Mouse (Mus musculus) ES-E14 (cell line): ENCODE results near the gene Nfatc2. TPM values are rescaled to one million over a fixed set of nuclear protein-coding genes. Genes with fewer than 3 reads are reported as not detected.

ENCODE experiments used
- DNase-seq: peaks from one replicate; pipeline ENCODE4 v3.0.0-alpha.2; 2013; ENCODE audit warnings: low read depth, low spot score
- H3K27ac ChIP-seq: 2 replicates; pipeline ENCODE4 v1.5.1; 2012; ENCODE audit warnings: low read depth, mild to moderate bottlenecking, low read length, moderate library complexity, mixed read lengths; ENCODE audit not compliant: poor library complexity, insufficient read depth, severe bottlenecking
- H3K36me3 ChIP-seq: 2 replicates; pipeline ENCODE4 v1.6.1; 2012; ENCODE audit warnings: mild to moderate bottlenecking, low read length, moderate library complexity, mixed read lengths; ENCODE audit not compliant: control insufficient read depth, poor library complexity, insufficient read depth, severe bottlenecking
- H3K4me1 ChIP-seq, 2 experiments: fragments of 150-350 bp in 1 of 2; sonication (generic) in 1 of 2; 2 replicates each; pipeline ENCODE4 v1.6.1; 2012; ENCODE audit warnings: low read length in 2 of 2, mild to moderate bottlenecking in 1 of 2, mixed read lengths in 1 of 2; ENCODE audit not compliant: control insufficient read depth in 2 of 2, insufficient read depth in 2 of 2, poor library complexity in 1 of 2
- H3K4me3 ChIP-seq, 2 experiments: fragments of 150-350 bp in 1 of 2; sonication (generic) in 1 of 2; 2 replicates each; pipeline ENCODE4 v1.5.1; 2012; ENCODE audit warnings: low read length in 2 of 2, low read depth in 1 of 2, mild to moderate bottlenecking in 1 of 2, mixed read lengths in 1 of 2; ENCODE audit not compliant: insufficient read depth in 1 of 2, poor library complexity in 1 of 2, severe bottlenecking in 1 of 2
- H3K9ac ChIP-seq: 2 replicates; pipeline ENCODE4 v1.6.1; 2012; ENCODE audit warnings: low read depth, mild to moderate bottlenecking, low read length, mixed read lengths; ENCODE audit not compliant: poor library complexity, insufficient read depth, severe bottlenecking
- H3K9me3 ChIP-seq: fragments of 150-350 bp; sonication (generic); 2 replicates; pipeline ENCODE4 v1.6.1; 2012; ENCODE audit warnings: low read depth, mild to moderate bottlenecking, low read length; ENCODE audit not compliant: control insufficient read depth, insufficient read depth
- CHD2 ChIP-seq: IDR thresholded peaks from 2 replicates; pipeline ENCODE4 v1.6.1; 2014; ENCODE audit warnings: mild to moderate bottlenecking, low read depth, low read length, inconsistent platforms
- HCFC1 ChIP-seq: IDR thresholded peaks from 2 replicates; pipeline ENCODE4 v1.6.1; 2012; ENCODE audit warnings: low read length, inconsistent platforms, borderline replicate concordance; ENCODE audit not compliant: insufficient read depth
- MAFK ChIP-seq: IDR thresholded peaks from 2 replicates; pipeline ENCODE4 v1.6.1; 2014; ENCODE audit warnings: mild to moderate bottlenecking, low read depth, low read length, inconsistent platforms; ENCODE audit not compliant: insufficient read depth
- ZC3H11A ChIP-seq: IDR thresholded peaks from 2 replicates; pipeline ENCODE4 v1.6.1; 2012; ENCODE audit warnings: low read depth, mild to moderate bottlenecking, inconsistent platforms, low read length, borderline replicate concordance
- ZNF384 ChIP-seq: IDR thresholded peaks from 2 replicates; pipeline ENCODE4 v1.6.1; 2012; ENCODE audit warnings: low read depth, low read length, inconsistent platforms
- in situ Hi-C, 2 experiments: fragments of 600-800 bp; cut with MboI; formaldehyde crosslinking; loops; one replicate each; pipeline ENCODE4 v1.15.1; 2025; ENCODE audit warnings: low sequenced_read_pairs in 2 of 2, inconsistent platforms in 1 of 2; ENCODE audit not compliant: unreplicated experiment in 2 of 2
- total RNA-seq: library from RNA; depleted of rRNA; stranded (reverse); fragments of 300-350 nt; gene quantifications from 2 replicates; pipeline ENCODE4 v1.2.3, GENCODE M21; 2012

Gene Nfatc2
- total RNA-seq, 1 experiment, result 2.0 TPM

DNA sequence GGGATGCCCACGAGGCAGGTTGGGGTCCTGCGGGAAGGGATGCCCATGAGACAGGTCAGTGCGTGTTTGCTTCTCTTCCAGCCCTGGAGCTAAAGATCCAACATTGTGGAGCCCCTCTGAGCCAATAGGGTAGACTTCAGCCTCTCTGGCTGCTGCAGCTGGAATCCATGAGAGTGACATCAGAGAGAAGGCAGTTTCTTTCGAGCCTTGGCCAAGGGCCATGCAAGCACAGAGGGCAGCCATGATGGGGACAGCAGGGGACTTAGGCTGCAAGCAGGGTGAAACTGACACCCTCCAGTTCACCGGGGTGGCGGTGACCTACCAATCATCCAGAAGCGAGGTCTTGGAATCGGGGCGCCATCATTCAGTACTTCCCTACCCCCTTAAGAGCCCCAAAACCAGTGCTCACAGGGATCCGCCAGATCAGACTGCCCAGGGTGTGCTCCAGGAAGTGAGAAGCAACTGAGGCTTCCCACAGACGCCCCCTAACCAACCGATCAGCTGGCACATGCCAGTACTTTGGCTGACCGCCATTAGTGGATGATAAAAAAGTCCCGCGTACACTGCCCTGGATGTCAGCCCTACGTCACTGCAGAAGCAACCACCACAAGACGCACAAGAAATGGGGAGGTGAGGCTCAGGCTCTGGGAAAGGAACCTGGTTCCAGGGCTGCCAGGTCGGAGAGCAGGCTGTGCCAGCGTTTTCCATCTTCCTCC, 35.8 kb downstream of the Nfatc2 start:
- in situ Hi-C loops, result no loop called here
- 0 out of 2 replicates have a peak, but pooled peaks cover 2% of the 10 kb centered on the region for H3K36me3 ChIP-seq
- no peak overlapping the region for H3K9ac ChIP-seq
- no peak overlapping the region for H3K4me3 ChIP-seq
- no peaks in the 10 kb centered on the region; a peak in 1 of 4 replicates for H3K4me1 ChIP-seq
- no peaks in the 10 kb centered on the region for H3K9me3 ChIP-seq
- no peak for DNase-seq
- TF ChIP-seq MAFK (no peak), HCFC1 (no peak)
- H3K27ac ChIP-seq, result no peak overlapping the region

DNA sequence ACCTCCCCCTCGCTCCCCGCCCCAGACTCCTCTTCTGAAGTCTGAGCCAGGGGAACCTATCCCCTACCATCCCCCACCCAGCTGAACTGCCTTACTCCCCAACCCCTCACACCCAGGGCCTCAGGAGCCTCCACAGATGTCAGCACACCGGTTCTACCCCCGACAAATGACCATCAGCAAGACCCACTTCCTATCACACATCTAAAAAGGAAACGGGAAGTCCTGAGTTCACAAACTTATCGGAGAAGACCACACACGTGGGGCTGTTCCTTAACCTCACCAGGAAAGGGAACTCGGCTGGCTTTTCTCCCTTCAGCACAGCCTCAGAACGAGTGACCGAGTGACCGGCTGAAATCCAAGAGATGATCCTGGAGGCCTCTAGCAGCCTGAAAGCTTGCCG, 38.3 kb downstream of the Nfatc2 start:
- Histone ChIP-seq H3K27ac (no peak overlapping the region), H3K4me3 (no peak overlapping the region), H3K9me3 (no peaks in the 10 kb centered on the region), H3K4me1 (no peaks in the 10 kb centered on the region; a peak in 1 of 4 replicates), H3K36me3 (no peaks in the 10 kb centered on the region), H3K9ac (no peak overlapping the region)
- in situ Hi-C loops, result no loop called here
- DNase-seq, result no peak
- TF ChIP-seq ZNF384 (no peak), ZC3H11A (no peak), CHD2 (no peak), HCFC1 (no peak), MAFK (no peak)

DNA sequence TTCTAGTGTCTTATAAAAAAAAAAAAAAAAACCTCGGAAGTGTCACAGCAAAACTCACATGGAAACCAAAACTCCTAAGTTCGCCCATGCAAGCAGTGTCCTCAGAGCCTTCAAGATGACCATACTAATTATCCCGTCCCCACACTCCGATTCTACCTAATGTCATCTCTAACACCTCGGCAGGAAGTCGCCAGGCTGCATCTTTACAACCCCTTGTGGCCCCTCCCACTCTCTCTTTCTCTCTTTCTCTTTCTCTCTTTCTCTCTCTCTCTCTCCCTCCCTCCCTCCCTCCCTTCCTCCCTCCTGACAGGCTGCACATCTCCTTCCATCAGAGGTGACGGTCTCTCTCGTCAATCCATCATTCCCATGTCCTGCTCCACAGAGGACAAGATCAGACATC, 44.4 kb downstream of the Nfatc2 start:
- in situ Hi-C loops, result no loop called here
- Histone ChIP-seq H3K27ac (no peak overlapping the region), H3K36me3 (no peaks in the 10 kb centered on the region), H3K4me1 (peaks cover 0 to 3% of the 10 kb centered on the region in 2 experiments; a peak in 2 of 4 replicates), H3K4me3 (no peak overlapping the region), H3K9me3 (no peaks in the 10 kb centered on the region), H3K9ac (no peak overlapping the region)
- no peak for TF ChIP-seq MAFK
- no peak for TF ChIP-seq HCFC1
- no peak for TF ChIP-seq CHD2
- TF ChIP-seq ZNF384, result no peak
- no peak for TF ChIP-seq ZC3H11A
- no peak for DNase-seq

DNA sequence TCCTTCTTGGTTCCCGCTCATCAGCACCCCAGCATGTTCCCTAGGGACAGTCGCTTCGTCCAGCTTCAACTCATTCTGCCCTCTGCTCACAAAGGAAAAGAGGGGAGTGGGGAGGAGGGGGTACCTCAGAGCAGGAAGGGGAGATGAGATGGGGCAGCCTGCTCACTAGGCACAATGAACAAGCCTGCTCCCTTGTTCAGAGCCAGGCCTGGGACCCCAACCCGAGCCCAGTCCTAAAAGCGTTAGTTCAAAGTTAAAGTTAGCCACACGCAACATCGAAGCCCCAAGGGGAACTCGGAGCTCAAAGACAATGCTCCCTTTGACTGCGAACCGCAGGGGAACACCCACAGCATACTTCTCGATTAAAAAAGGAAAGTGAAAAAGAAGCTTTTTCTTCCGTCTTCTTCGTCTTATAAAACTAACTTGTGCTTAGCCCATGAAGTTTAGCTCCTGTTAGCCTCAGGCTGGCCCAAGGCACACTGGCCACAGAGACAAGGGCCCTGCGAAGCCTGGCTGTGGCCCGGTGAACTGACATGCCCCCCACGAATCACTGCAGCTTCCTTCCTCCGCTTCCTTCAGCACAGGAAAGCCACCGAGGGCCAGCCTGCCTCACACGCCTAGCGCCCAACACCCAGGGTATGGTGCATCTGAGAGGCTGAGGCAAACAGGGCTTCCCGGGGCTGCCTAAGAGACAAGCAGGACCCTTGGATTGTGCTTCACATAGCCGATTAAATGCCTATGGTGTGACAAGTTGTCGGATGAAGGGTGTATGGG, 45.4 kb downstream of the Nfatc2 start:
- no peak overlapping the region for H3K9ac ChIP-seq
- H3K27ac ChIP-seq, result no peak overlapping the region
- H3K9me3 ChIP-seq, result no peaks in the 10 kb centered on the region
- H3K4me3 ChIP-seq, result no peak overlapping the region
- in situ Hi-C loops, result no loop called here
- H3K4me1 ChIP-seq, result peaks cover 0 to 3% of the 10 kb centered on the region in 2 experiments; a peak in 2 of 4 replicates
- no peaks in the 10 kb centered on the region for H3K36me3 ChIP-seq
- TF ChIP-seq HCFC1 (no peak), ZC3H11A (no peak), ZNF384 (no peak), MAFK (no peak), CHD2 (no peak)
- no peak for DNase-seq

DNA sequence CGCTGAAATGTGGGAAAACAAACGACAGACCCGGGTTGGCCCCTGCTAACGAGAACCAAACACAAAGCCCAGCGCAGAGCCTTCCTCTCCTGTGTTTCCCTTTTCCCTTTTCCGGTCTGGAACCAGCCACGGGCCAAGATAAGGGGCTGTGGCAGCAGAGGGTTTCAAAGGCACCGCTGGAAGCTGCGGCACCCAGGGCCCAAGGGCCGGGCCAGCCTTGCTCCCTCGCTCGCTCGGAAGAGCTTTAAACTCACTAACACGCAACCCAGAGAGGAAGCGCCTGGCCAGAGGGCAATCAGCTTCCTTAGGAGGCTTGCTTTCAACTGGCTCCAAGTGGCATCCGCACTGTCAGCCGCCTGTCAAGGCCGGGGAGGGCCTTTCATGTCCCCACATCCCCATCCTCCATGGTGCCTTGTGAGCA, 47.9 kb downstream of the Nfatc2 start:
- in situ Hi-C loops, result no loop called here
- no peak for DNase-seq
- Histone ChIP-seq H3K9ac (no peak overlapping the region), H3K36me3 (no peaks in the 10 kb centered on the region), H3K27ac (no peak overlapping the region), H3K9me3 (no peaks in the 10 kb centered on the region), H3K4me1 (peaks cover 0 to 3% of the 10 kb centered on the region in 2 experiments; a peak in 2 of 4 replicates), H3K4me3 (no peak overlapping the region)
- no peak for TF ChIP-seq MAFK
- TF ChIP-seq CHD2, result no peak
- TF ChIP-seq ZNF384, result no peak
- no peak for TF ChIP-seq HCFC1
- TF ChIP-seq ZC3H11A, result no peak
